Mouse (Mus musculus) lung, adult 10 weeks (tissue): ENCODE data around the gene Upf2. TPM values are rescaled to one million over a fixed set of nuclear protein-coding genes. Genes with fewer than 3 reads are reported as not detected.

Source experiments
- polyA plus RNA-seq: library from polyadenylated mRNA; stranded (reverse); fragments of 350-450 nt; fragmentation: Illumina TruSeq; extraction: RNeasy Lipid Tissue Mini Kit (QIAGEN cat#74804); gene quantifications from one replicate; pipeline ENCODE4 v1.2.3, GENCODE M21; 2014; ENCODE audit warnings: low read depth, low replicate concordance; ENCODE audit not compliant: insufficient read depth

Gene Upf2
- polyA plus RNA-seq, result 11.1 TPM

DNA sequence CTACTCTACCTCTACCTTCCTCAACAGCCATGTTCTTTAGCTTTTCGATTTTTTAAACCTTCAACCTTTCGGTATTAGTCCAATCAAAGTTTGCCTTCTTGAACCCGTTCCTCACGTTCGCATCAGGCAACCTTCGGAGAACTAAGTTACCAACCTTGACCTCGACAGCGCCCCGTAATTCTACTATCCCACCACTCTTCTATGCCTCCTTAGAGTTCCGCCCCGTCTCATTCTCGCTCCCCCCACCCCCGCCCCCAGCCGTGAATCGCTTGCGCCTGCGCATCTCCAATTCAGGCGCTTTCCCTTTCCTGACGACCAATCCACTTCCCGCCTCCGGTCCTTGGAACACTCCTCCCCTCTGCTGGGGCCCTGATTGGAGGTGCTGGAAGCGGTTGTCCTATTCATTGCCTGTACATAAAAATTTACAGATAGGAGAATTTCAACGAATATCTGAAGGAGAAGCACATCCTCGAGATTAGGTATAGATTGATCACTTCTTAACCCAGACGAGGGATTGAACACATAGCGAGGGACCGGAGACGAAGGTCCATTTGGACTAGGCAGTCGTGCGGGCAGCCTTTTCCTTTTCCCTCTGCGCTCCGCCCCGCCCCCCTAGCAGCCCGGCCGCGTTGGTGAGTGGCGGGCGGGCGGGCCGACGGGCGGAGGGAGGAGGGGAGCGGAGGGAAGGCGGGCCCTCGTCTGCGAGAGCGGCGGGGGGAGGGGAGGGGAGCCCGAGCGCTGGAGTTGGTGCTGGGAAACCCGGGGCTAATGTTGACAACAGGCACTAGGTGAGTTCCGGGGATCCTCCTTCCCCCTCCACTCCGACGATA, at the start of gene Upf2:
Gene Upf2, plus strand, starts transcription at position 704 of the 830 bp plus-strand sequence.

DNA sequence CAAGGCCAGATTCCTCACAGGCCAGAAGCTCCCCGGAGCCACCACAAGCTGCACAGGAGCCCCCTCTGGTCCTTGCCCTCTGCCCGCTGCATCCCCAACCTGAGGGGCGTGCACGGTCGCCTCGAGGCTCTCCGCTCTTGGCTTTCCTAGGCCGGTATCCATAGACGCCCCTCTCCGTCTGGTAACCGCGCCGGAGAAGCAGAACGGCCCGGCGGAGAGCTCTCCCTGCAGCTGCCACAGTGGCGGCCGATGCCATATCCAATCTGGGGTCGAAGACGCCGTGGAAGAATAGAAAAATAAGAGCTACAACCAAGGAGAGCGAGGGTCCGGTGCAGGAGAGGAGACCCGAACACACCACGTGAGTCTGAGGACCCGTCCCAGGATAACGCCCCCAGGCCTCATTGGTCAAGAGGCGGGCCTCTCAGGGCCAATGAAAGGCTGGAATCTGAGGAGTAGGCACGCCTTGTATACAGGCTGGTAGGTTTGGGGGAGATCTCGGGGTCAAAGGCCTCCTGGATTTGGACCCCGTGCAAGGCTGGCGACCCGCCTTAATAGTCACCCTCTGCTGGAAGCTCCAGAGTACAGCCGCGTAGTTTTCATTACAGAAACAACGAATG, 8.7 kb upstream of the Upf2 start, which contains the start of gene Dhtkd1:
Gene Dhtkd1, minus strand, starts transcription at position 377 of the 617 bp plus-strand sequence.

Other genes with a start within 250 kb of the Upf2 start
- 1.9 TPM for gene Camk1d, start 237.0 kb upstream of the Upf2 start, polyA plus RNA-seq
- 16.7 TPM for gene Nudt5, start 106.5 kb upstream of the Upf2 start, polyA plus RNA-seq
- gene Cdc123, start 106.3 kb upstream of the Upf2 start, polyA plus RNA-seq, result 65.8 TPM
- gene Gm13199, start 88.5 kb upstream of the Upf2 start, polyA plus RNA-seq, result 0.49 TPM
- 7.3 TPM for gene Sec61a2, start 56.0 kb upstream of the Upf2 start, polyA plus RNA-seq
- gene Dhtkd1, start 8.7 kb upstream of the Upf2 start, polyA plus RNA-seq, result 0.31 TPM
- gene Proser2, start 178.7 kb downstream of the Upf2 start, polyA plus RNA-seq, result 3.6 TPM